Comparison of ENCODE assay signal across 16 mouse cellular contexts in genomic region chr2:125973207-125973606, GRCm38 (mm10).
DNase-seq lines count a peak whose midpoint lies in the region; ATAC-seq lines count a peak whose summit lies in the region.
"Had no signal": no experiment of that assay in that cellular context is flagged by ENCODE, and none has a peak within 500 bp of the region (broad histone marks: within the 10 kb centered on the region; RNA-seq: fewer than 3 reads in every experiment).

No protein-coding gene starts in this region.

- H3K36me3 ChIP-seq in hindbrain, embryonic 10.5 days, result 0 out of 2 replicates have a peak, but pooled peaks cover 7% of the 10 kb centered on the region
- peaks cover 6% of the 10 kb centered on the region; the same call in 1 of the 2 replicates for H3K36me3 ChIP-seq in hindbrain, embryonic 13.5 days
- H3K36me3 ChIP-seq in embryonic facial prominence, embryonic 11.5 days (replicated peaks; ENCODE audit: control insufficient read depth, insufficient read depth, low read depth, low read length), result no peaks in the 10 kb centered on the region
- no peaks in the 10 kb centered on the region for H3K36me3 ChIP-seq in midbrain, embryonic 14.5 days (ENCODE audit: control insufficient read depth, insufficient read depth, low read length)
- peaks cover 4% of the 10 kb centered on the region; the same call in 1 of the 2 replicates for H3K36me3 ChIP-seq in midbrain, embryonic 13.5 days
- H3K36me3 ChIP-seq: forebrain, embryonic 12.5 days; liver, embryonic 13.5 days; neural tube, embryonic 12.5 days had no signal

- ATAC-seq in hindbrain, embryonic 13.5 days (ENCODE audit: low FRiP score), result no peak
- 0 out of 2 replicates have a peak, but pooled peaks have one; percentile 57 for ATAC-seq in embryonic facial prominence, embryonic 11.5 days (replicated peaks; ENCODE audit: insufficient number of reproducible peaks, low FRiP score, low TSS enrichment, low read depth)
- no peak for ATAC-seq in midbrain, embryonic 14.5 days (ENCODE audit: low FRiP score, low TSS enrichment)
- no peak for ATAC-seq in midbrain, embryonic 13.5 days
- ATAC-seq: inflammation-experienced regulatory T-cells, adult 6 months had no signal

- H3K4me2 ChIP-seq in hindbrain, embryonic 13.5 days, result no peak overlapping the region
- H3K4me2 ChIP-seq in embryonic facial prominence, embryonic 11.5 days (ENCODE audit: low read depth, low read length), result no peak overlapping the region
- H3K4me2 ChIP-seq in midbrain, embryonic 14.5 days (ENCODE audit: low read length), result no peak overlapping the region
- H3K4me2 ChIP-seq in midbrain, embryonic 13.5 days (replicated peaks), result no peak overlapping the region
- H3K4me2 ChIP-seq: forebrain, embryonic 12.5 days; liver, embryonic 13.5 days; neural tube, embryonic 12.5 days had no signal

- H3K4me3 ChIP-seq in hindbrain, embryonic 10.5 days, result no peak overlapping the region
- no peak overlapping the region for H3K4me3 ChIP-seq in hindbrain, embryonic 13.5 days
- H3K4me3 ChIP-seq in embryonic facial prominence, embryonic 11.5 days (ENCODE audit: low read depth, low read length), result no peak overlapping the region
- no peak overlapping the region for H3K4me3 ChIP-seq in midbrain, embryonic 14.5 days (replicated peaks; ENCODE audit: low read depth, low read length)
- no peak overlapping the region for H3K4me3 ChIP-seq in midbrain, embryonic 13.5 days (replicated peaks)
- H3K4me3 ChIP-seq: forebrain, embryonic 12.5 days; liver, embryonic 13.5 days; neural tube, embryonic 12.5 days had no signal

- no peaks in the 10 kb centered on the region for H3K27me3 ChIP-seq in hindbrain, embryonic 10.5 days (ENCODE audit: insufficient read depth, poor library complexity, severe bottlenecking)
- H3K27me3 ChIP-seq in hindbrain, embryonic 13.5 days, result no peaks in the 10 kb centered on the region
- no peaks in the 10 kb centered on the region for H3K27me3 ChIP-seq in embryonic facial prominence, embryonic 11.5 days (ENCODE audit: control insufficient read depth, insufficient read depth, low read length)
- H3K27me3 ChIP-seq in midbrain, embryonic 14.5 days (ENCODE audit: control insufficient read depth, insufficient read depth, low read length), result no peaks in the 10 kb centered on the region
- H3K27me3 ChIP-seq in midbrain, embryonic 13.5 days, result no peaks in the 10 kb centered on the region
- H3K27me3 ChIP-seq: forebrain, embryonic 12.5 days; liver, embryonic 13.5 days; neural tube, embryonic 12.5 days had no signal

- peak; percentile 15 for DNase-seq in hindbrain, embryonic 10.5 days (ENCODE audit: low spot score)
- DNase-seq in 3T3-L1 (ENCODE audit: low read depth, low spot score), result peak; percentile 75
- peak; percentile 86 for DNase-seq in embryonic facial prominence, embryonic 11.5 days (ENCODE audit: low spot score)
- peak; percentile 12 for DNase-seq in kidney, postnatal 10 days
- DNase-seq in thymus, postnatal 0 days (ENCODE audit: low spot score), result no peak
- DNase-seq in midbrain, embryonic 14.5 days, result no peak
- DNase-seq: cerebellum, postnatal 25 days; gastrocnemius, postnatal 36 days; liver, embryonic 13.5 days; retina, postnatal 1 day; spleen, adult 18-20 months had no signal

- no peak overlapping the region for H3K9ac ChIP-seq in hindbrain, embryonic 13.5 days
- H3K9ac ChIP-seq in embryonic facial prominence, embryonic 11.5 days (replicated peaks; ENCODE audit: low read length), result no peak overlapping the region
- no peak overlapping the region for H3K9ac ChIP-seq in midbrain, embryonic 14.5 days (replicated peaks; ENCODE audit: low read length)
- no peak overlapping the region for H3K9ac ChIP-seq in midbrain, embryonic 13.5 days (replicated peaks)
- H3K9ac ChIP-seq: forebrain, embryonic 12.5 days; liver, embryonic 13.5 days; neural tube, embryonic 12.5 days had no signal

- H3K4me1 ChIP-seq in hindbrain, embryonic 10.5 days (replicated peaks), result peaks cover 11% of the 10 kb centered on the region; the same call in 1 of the 2 replicates
- no peaks in the 10 kb centered on the region for H3K4me1 ChIP-seq in hindbrain, embryonic 13.5 days (replicated peaks)
- peaks cover 3% of the 10 kb centered on the region; the same call in 1 of the 2 replicates for H3K4me1 ChIP-seq in embryonic facial prominence, embryonic 11.5 days (ENCODE audit: control insufficient read depth, insufficient read depth, low read length)
- H3K4me1 ChIP-seq in midbrain, embryonic 14.5 days (ENCODE audit: control insufficient read depth, insufficient read depth, low read length), result no peaks in the 10 kb centered on the region
- no peaks in the 10 kb centered on the region for H3K4me1 ChIP-seq in midbrain, embryonic 13.5 days (replicated peaks)
- H3K4me1 ChIP-seq: forebrain, embryonic 12.5 days; liver, embryonic 13.5 days; neural tube, embryonic 12.5 days had no signal

- H3K27ac ChIP-seq in hindbrain, embryonic 10.5 days, result no peak overlapping the region
- no peak overlapping the region for H3K27ac ChIP-seq in hindbrain, embryonic 13.5 days
- H3K27ac ChIP-seq in embryonic facial prominence, embryonic 11.5 days (replicated peaks; ENCODE audit: low read depth, low read length), result no peak overlapping the region; the same call in 1 of the 2 replicates
- H3K27ac ChIP-seq in midbrain, embryonic 14.5 days (replicated peaks; ENCODE audit: low read depth, low read length), result no peak overlapping the region
- no peak overlapping the region for H3K27ac ChIP-seq in midbrain, embryonic 13.5 days
- H3K27ac ChIP-seq: forebrain, embryonic 12.5 days; liver, embryonic 13.5 days; neural tube, embryonic 12.5 days had no signal

- 63% methylated on average over 6 of the region's 6 CpGs for WGBS in hindbrain, embryonic 10.5 days
- 72% methylated on average over 6 of the region's 6 CpGs for WGBS in hindbrain, embryonic 13.5 days
- 38% methylated on average over 6 of the region's 6 CpGs for WGBS in embryonic facial prominence, embryonic 11.5 days
- 72% methylated on average over 6 of the region's 6 CpGs for WGBS in midbrain, embryonic 14.5 days
- WGBS in midbrain, embryonic 13.5 days, result 79% methylated on average over 6 of the region's 6 CpGs

- H3K9me3 ChIP-seq in hindbrain, embryonic 10.5 days, result no peaks in the 10 kb centered on the region
- no peaks in the 10 kb centered on the region for H3K9me3 ChIP-seq in hindbrain, embryonic 13.5 days
- no peaks in the 10 kb centered on the region for H3K9me3 ChIP-seq in embryonic facial prominence, embryonic 11.5 days (replicated peaks; ENCODE audit: control insufficient read depth, low read length)
- H3K9me3 ChIP-seq in midbrain, embryonic 14.5 days (ENCODE audit: control insufficient read depth, low read length), result no peaks in the 10 kb centered on the region
- H3K9me3 ChIP-seq in midbrain, embryonic 13.5 days, result no peaks in the 10 kb centered on the region
- H3K9me3 ChIP-seq: forebrain, embryonic 12.5 days; liver, embryonic 13.5 days; neural tube, embryonic 12.5 days had no signal

Comparison
In these comparisons a context has a peak if more than half of its experiments do, and no peak if none do; other contexts are left out.
1. DNase-seq: peak in hindbrain, embryonic 10.5 days (single experiment), 3T3-L1 (single experiment), embryonic facial prominence, embryonic 11.5 days (single experiment) and kidney, postnatal 10 days (single experiment); none in thymus, postnatal 0 days (single experiment) and midbrain, embryonic 14.5 days (single experiment).